Mouse (Mus musculus): Measurements from ENCODE around the gene Grpel1.

DNA sequence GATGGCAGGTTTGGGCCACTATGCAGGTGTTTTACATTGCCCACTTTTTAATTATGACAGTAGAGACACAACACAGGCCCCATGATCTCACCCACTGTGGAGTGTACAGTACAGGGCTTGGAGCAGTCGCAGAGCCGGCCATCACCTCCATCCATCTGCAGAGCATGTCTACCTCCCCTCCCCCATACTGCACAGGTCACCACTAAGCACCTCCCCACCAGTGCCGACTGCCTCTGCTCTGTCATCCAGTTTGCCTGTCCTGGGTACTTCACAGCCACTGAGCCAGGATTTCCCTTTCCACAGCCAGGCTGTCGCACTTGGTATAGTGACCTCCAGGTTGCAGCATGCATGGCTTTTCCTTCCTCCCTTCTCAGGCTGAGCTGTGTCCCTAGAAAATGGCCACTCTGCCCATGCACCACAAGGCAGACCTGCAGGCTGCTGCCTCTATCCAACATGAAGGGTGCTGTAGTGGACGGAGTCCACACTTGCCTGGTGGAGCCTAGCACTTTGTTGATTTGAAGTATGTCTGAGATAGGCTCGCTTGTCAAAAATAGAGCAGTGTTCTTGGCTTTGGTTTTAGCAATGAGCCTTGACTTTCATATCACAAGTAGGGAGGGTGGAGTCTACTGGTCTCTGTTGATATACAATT is 15.0 kb upstream of the Grpel1 start:
- no peak for TF ChIP-seq ZNF384 (IDR thresholded peaks at IDR 0.05; ENCODE audit: low read depth, low read length)
- TF ChIP-seq HCFC1 (IDR thresholded peaks at IDR 0.05; ENCODE audit: borderline replicate concordance, insufficient read depth, low read length) = no peak
- no peak for TF ChIP-seq ZC3H11A (IDR thresholded peaks at IDR 0.05; ENCODE audit: borderline replicate concordance, low read depth, low read length)
